In genomic region chr16:84507681-84508080, GRCm38 (mm10) we compare ENCODE assay signal across 36 mouse cellular contexts. TPM values are rescaled to one million over a fixed set of nuclear protein-coding genes. Genes with fewer than 3 reads are reported as not detected.
"Had no signal": no experiment of that assay in that cellular context is flagged by ENCODE, and none has a peak within 500 bp of the region (broad histone marks: within the 10 kb centered on the region; RNA-seq: fewer than 3 reads in every experiment).

No protein-coding gene starts in this region.

- H3K4me3 ChIP-seq: limb, embryonic 10.5 days; limb, embryonic 12.5 days; limb, embryonic 13.5 days; limb, embryonic 15.5 days; liver, embryonic 12.5 days; liver, embryonic 13.5 days; liver, embryonic 15.5 days; lung, embryonic 15.5 days; megakaryocyte, embryonic 14.5 days; midbrain, embryonic 10.5 days; midbrain, embryonic 12.5 days; midbrain, embryonic 13.5 days; midbrain, embryonic 15.5 days; myocyte; neural tube, embryonic 12.5 days had no signal

- H3K27me3 ChIP-seq: limb, embryonic 12.5 days; limb, embryonic 13.5 days; limb, embryonic 15.5 days; liver, embryonic 12.5 days; liver, embryonic 13.5 days; liver, embryonic 15.5 days; lung, embryonic 15.5 days; megakaryocyte, embryonic 14.5 days; midbrain, embryonic 12.5 days; midbrain, embryonic 13.5 days; midbrain, embryonic 15.5 days; neural tube, embryonic 12.5 days had no signal

- H3K9ac ChIP-seq: limb, embryonic 12.5 days; limb, embryonic 13.5 days; limb, embryonic 15.5 days; liver, embryonic 12.5 days; liver, embryonic 13.5 days; liver, embryonic 14.5 days; liver, embryonic 15.5 days; liver, postnatal 0 days; lung, embryonic 15.5 days; midbrain, embryonic 12.5 days; midbrain, embryonic 13.5 days; midbrain, embryonic 15.5 days; neural tube, embryonic 12.5 days had no signal

- DNase-seq: left cerebral cortex, postnatal 4 days; liver; liver, embryonic 13.5 days; liver, postnatal 0 days; lung, adult 18-20 months; lung, postnatal 10 days; lung, postnatal 14 days; lung, postnatal 36 days; lung, postnatal 4 days; midbrain, embryonic 14.5 days had no signal

- H3K36me3 ChIP-seq: limb, embryonic 10.5 days; limb, embryonic 12.5 days; limb, embryonic 13.5 days; limb, embryonic 15.5 days; liver, embryonic 12.5 days; liver, embryonic 13.5 days; liver, embryonic 15.5 days; lung, embryonic 15.5 days; midbrain, embryonic 10.5 days; midbrain, embryonic 12.5 days; midbrain, embryonic 13.5 days; midbrain, embryonic 15.5 days; neural tube, embryonic 12.5 days had no signal

- H3K4me2 ChIP-seq: limb, embryonic 12.5 days; limb, embryonic 13.5 days; limb, embryonic 15.5 days; liver, embryonic 11.5 days; liver, embryonic 12.5 days; liver, embryonic 13.5 days; liver, embryonic 15.5 days; lung, embryonic 15.5 days; midbrain, embryonic 11.5 days; midbrain, embryonic 12.5 days; midbrain, embryonic 13.5 days; midbrain, embryonic 15.5 days; neural tube, embryonic 12.5 days had no signal

- H3K27ac ChIP-seq: limb, embryonic 10.5 days; limb, embryonic 12.5 days; limb, embryonic 13.5 days; limb, embryonic 15.5 days; liver, embryonic 12.5 days; liver, embryonic 13.5 days; liver, embryonic 14.5 days; liver, embryonic 15.5 days; lung, embryonic 15.5 days; macrophage; midbrain, embryonic 10.5 days; midbrain, embryonic 12.5 days; midbrain, embryonic 13.5 days; midbrain, embryonic 15.5 days; neural tube, embryonic 12.5 days had no signal

- H3K9me3 ChIP-seq: limb, embryonic 10.5 days; limb, embryonic 12.5 days; limb, embryonic 13.5 days; limb, embryonic 15.5 days; liver, embryonic 12.5 days; liver, embryonic 15.5 days; lung, embryonic 15.5 days; megakaryocyte, embryonic 14.5 days; midbrain, embryonic 10.5 days; midbrain, embryonic 12.5 days; midbrain, embryonic 15.5 days; neural tube, embryonic 12.5 days had no signal

- ATAC-seq: liver, embryonic 12.5 days; liver, postnatal 0 days; lung, postnatal 0 days; midbrain, embryonic 13.5 days; midbrain, embryonic 15.5 days; midbrain, embryonic 16.5 days had no signal

- H3K4me1 ChIP-seq: limb, embryonic 10.5 days; limb, embryonic 12.5 days; limb, embryonic 13.5 days; limb, embryonic 15.5 days; liver, embryonic 12.5 days; liver, embryonic 13.5 days; liver, embryonic 15.5 days; lung, embryonic 15.5 days; megakaryocyte, embryonic 14.5 days; midbrain, embryonic 10.5 days; midbrain, embryonic 12.5 days; midbrain, embryonic 13.5 days; midbrain, embryonic 15.5 days; neural tube, embryonic 12.5 days had no signal

RNA-seq across cellular contexts. Expression of gene A730009L09Rik, which starts 7.2 kb away (rescaled TPM):
- polyA plus RNA-seq: limb, embryonic 10.5 days; limb, embryonic 11.5 days; limb, embryonic 12.5 days; limb, embryonic 13.5 days; limb, embryonic 14.5 days; limb, embryonic 15.5 days; liver, adult 2 months; liver, embryonic 11.5 days; liver, embryonic 12.5 days; liver, embryonic 13.5 days; liver, embryonic 14.5 days; liver, embryonic 15.5 days; liver, embryonic 16.5 days; liver, postnatal 0 days; lung, embryonic 15.5 days; lung, embryonic 16.5 days; lung, postnatal 0 days; macrophage; midbrain, embryonic 10.5 days; midbrain, embryonic 11.5 days; midbrain, embryonic 12.5 days; midbrain, embryonic 14.5 days; myocyte; neural tube, embryonic 11.5 days; neural tube, embryonic 12.5 days had no signal
